Mouse (Mus musculus): ENCODE measurements at regions not wholly inside any gene's neighbourhood (a gene's known extent, or its start where the extent isn't known, plus 50 kb on each side); places are given as distances from the start of the nearest gene placed in this dataset.
A peak's percentile ranks its signal among the peaks of the same experiment; 100 is the strongest.

DNA sequence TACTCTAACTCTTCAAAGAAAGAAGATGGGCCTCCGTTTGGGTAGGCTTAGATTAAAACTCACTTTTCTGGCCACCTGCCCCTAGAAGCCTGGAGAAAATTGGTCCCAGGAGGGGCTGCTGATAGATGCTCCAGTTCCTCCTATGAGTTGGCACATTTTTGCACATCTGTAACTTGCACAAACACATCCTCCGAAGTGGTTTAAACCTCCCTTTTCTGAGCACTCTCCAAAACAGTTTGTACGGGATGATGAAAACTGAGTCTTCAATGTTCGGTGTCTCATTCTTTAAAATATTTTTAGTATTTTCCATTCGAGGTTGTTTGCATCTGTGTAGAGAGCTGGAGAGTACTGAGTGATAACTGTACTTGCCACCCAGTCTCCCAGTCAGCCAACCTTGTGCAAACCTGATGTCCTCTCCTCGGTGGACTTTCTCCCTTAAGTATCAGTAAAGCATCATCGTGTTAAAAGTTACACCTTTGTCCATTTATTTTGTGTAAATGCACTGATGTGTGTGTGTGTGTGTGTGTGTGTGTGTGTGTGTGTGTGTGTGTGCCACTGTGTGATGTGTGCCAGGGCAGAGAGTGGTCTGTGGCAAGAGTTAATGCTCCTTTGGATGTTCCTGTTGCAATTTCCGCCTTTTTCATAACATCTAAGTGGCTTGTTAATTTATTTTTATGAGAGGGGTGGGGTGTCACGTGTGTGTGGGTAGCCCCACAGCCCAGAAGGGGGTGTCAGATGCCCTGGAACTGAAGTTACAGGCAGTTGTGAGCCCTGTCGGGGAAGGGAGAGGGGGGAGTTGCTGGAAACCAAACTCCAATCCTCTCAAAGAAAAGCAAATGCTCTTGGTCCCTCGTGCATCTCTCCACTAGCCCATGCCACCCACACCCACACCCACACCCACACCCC lies 51.8 kb upstream of the Hnrnpa3 start:
- no peak overlapping the region for H3K27ac ChIP-seq
- no peaks in the 10 kb centered on the region for H3K36me3 ChIP-seq
- H3K27me3 ChIP-seq (ENCODE audit: insufficient read depth, poor library complexity, severe bottlenecking) = peaks cover 31% of the 10 kb centered on the region
- H3K9me3 ChIP-seq = no peaks in the 10 kb centered on the region
- DNase-seq (ENCODE audit: low spot score) = no peak
- H3K4me1 ChIP-seq = peaks cover 10% of the 10 kb centered on the region
- WGBS = 66% methylated on average over 11 of the region's 11 CpGs
- no peak overlapping the region for H3K4me3 ChIP-seq

DNA sequence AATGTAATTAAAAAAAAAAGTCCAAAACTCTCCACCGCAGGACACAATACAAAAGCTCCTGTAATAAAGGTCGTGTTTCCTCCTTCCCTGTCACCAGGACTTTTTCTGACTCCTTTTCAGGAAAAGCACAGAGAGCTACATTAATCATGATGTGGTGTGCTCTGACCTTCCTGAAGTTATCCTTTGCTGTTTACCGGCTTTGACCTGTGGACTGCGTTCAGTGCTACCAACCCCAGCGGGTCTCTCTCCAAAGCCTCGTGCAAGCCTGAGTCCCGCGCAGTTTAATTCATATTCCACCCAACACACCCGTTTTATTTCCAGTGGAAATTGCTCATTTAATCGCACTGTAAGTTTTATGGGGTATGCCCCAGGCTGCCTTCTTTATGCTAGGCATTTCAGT lies 51.1 kb upstream of the Hnrnpa3 start:
- no peaks in the 10 kb centered on the region for H3K36me3 ChIP-seq
- H3K4me3 ChIP-seq = no peak overlapping the region
- WGBS = 75% methylated on average over 10 of the region's 10 CpGs
- peaks cover 14% of the 10 kb centered on the region for H3K4me1 ChIP-seq
- peaks cover 31% of the 10 kb centered on the region for H3K27me3 ChIP-seq (ENCODE audit: insufficient read depth, poor library complexity, severe bottlenecking)
- no peaks in the 10 kb centered on the region for H3K9me3 ChIP-seq
- H3K27ac ChIP-seq = no peak overlapping the region
- DNase-seq (ENCODE audit: low spot score) = no peak

DNA sequence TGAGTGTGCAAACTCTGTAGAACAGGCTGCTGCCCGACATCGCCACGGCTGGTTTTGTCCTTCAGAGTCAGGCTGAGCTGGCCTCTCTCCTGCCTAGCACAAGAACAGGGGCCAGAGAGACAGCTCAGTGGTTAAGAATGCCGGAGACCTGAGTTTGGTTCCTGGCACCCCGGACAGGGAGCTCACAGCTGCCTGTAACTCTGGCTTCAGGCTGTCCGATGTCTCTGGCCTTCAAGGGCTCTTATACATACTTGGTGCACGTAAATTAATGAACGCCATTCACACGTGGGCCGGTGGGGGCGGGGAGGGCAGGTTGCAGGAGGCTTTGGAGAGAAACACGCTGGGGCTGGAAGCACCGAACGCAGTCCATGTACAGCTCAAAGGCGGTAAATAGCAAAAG lies 50.6 kb upstream of the Hnrnpa3 start:
- DNase-seq (ENCODE audit: low spot score) = peak; percentile 68
- Histone ChIP-seq H3K27ac (no peak overlapping the region), H3K4me3 (0 out of 2 replicates have a peak overlapping the region, but pooled peaks have one; percentile 48)

DNA sequence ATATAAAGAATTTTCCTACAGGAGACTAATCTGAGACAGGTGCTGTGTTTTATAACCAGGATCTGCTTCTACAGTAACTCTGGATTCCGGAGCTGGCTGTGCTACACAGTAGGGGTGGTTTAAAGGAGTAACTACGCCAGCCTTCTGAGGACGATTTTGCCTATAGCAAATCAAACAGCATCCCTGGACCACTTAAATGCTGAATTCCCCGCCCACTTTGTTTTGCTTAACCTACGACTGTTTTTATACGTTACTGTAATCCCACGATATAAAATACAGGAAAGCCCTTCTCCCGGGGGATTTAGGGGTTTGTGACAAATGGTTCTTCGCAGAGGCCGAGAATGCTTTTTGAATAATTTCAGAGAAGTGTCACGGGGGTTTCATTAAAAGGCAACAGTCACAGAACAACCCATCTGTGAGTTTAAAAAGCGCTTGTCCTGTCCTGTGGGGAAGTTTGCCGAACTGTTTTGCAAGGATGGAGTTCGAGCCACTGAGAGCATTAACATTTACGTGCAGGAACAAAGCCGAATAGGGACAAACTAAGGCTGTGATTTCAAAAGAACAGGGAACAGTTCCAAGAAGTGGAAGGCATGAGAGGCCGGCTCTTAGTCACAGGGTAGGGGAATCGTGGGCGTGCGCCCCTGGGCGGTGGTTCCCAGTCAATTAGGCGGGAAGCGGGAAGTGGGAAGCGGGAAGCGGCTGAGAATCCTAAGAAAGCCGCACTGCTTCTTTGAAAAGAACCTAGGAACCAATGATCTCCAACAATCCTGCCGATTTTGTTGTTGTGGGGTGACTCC lies 49.7 kb upstream of the Hnrnpa3 start:
- 8% methylated on average over 27 of the region's 27 CpGs for WGBS
- H3K27me3 ChIP-seq (ENCODE audit: insufficient read depth, poor library complexity, severe bottlenecking) = peaks cover 31% of the 10 kb centered on the region
- H3K27ac ChIP-seq = peak overlapping the region; percentile 26
- no peaks in the 10 kb centered on the region for H3K36me3 ChIP-seq
- no peak for DNase-seq (ENCODE audit: low spot score)
- peaks cover 11% of the 10 kb centered on the region for H3K4me1 ChIP-seq
- H3K4me3 ChIP-seq = peak overlapping the region; percentile 48
- no peaks in the 10 kb centered on the region for H3K9me3 ChIP-seq

More for the DNA sequence above, 50.6 kb upstream of the Hnrnpa3 start:
- Histone ChIP-seq H3K9me3 (no peaks in the 10 kb centered on the region), H3K27me3 (ENCODE audit: insufficient read depth, poor library complexity, severe bottlenecking) (peaks cover 31% of the 10 kb centered on the region), H3K36me3 (no peaks in the 10 kb centered on the region), H3K4me1 (peaks cover 14% of the 10 kb centered on the region)
- whole genome bisulfite sequencing = 47% methylated on average over 15 of the region's 15 CpGs
